Mouse (Mus musculus): ENCODE data around the gene B9d2. TPM values are rescaled to one million over a fixed set of nuclear protein-coding genes. Genes with fewer than 3 reads are reported as not detected.

Gene B9d2
- polyA plus RNA-seq, 1 experiment: 51.5 TPM

GRCm38 (mm10) chr7:25707581-25708292, 27.2 kb downstream of the B9d2 start:
- no peak for DNase-seq (ENCODE audit: low read depth)
- TF ChIP-seq CTCF (IDR thresholded peaks at IDR 0.05; ENCODE audit: borderline replicate concordance, extremely low read depth, insufficient read depth, insufficient read length) (no peak), POLR2A (IDR thresholded peaks at IDR 0.05; ENCODE audit: borderline replicate concordance, extremely low read depth, insufficient read depth, insufficient read length, poor library complexity, severe bottlenecking) (no peak)

- DNase-seq (ENCODE audit: low read depth): no peak
- TF ChIP-seq CTCF (IDR thresholded peaks at IDR 0.05; ENCODE audit: borderline replicate concordance, extremely low read depth, insufficient read depth, insufficient read length) (no peak), POLR2A (IDR thresholded peaks at IDR 0.05; ENCODE audit: borderline replicate concordance, extremely low read depth, insufficient read depth, insufficient read length, poor library complexity, severe bottlenecking) (no peak)
Observed at GRCm38 (mm10) chr7:25709961-25710360, 29.4 kb downstream of the B9d2 start.

- no peak for DNase-seq (ENCODE audit: low read depth)
- no peak for TF ChIP-seq POLR2A (IDR thresholded peaks at IDR 0.05; ENCODE audit: borderline replicate concordance, extremely low read depth, insufficient read depth, insufficient read length, poor library complexity, severe bottlenecking)
- no peak for TF ChIP-seq CTCF (IDR thresholded peaks at IDR 0.05; ENCODE audit: borderline replicate concordance, extremely low read depth, insufficient read depth, insufficient read length)
Observed at GRCm38 (mm10) chr7:25710519-25711130, 30.0 kb downstream of the B9d2 start.

GRCm38 (mm10) chr7:25711165-25711564, 30.6 kb downstream of the B9d2 start:
- TF ChIP-seq CTCF (IDR thresholded peaks at IDR 0.05; ENCODE audit: borderline replicate concordance, extremely low read depth, insufficient read depth, insufficient read length) (no peak), POLR2A (IDR thresholded peaks at IDR 0.05; ENCODE audit: borderline replicate concordance, extremely low read depth, insufficient read depth, insufficient read length, poor library complexity, severe bottlenecking) (no peak)
- no peak for DNase-seq (ENCODE audit: low read depth)

- TF ChIP-seq POLR2A (IDR thresholded peaks at IDR 0.05; ENCODE audit: borderline replicate concordance, extremely low read depth, insufficient read depth, insufficient read length, poor library complexity, severe bottlenecking) (no peak), CTCF (IDR thresholded peaks at IDR 0.05; ENCODE audit: borderline replicate concordance, extremely low read depth, insufficient read depth, insufficient read length) (no peak)
- no peak for DNase-seq (ENCODE audit: low read depth)
Observed at GRCm38 (mm10) chr7:25711731-25712197, 31.2 kb downstream of the B9d2 start.

GRCm38 (mm10) chr7:25712801-25713200, 32.2 kb downstream of the B9d2 start:
- TF ChIP-seq CTCF (IDR thresholded peaks at IDR 0.05; ENCODE audit: borderline replicate concordance, extremely low read depth, insufficient read depth, insufficient read length) (no peak), POLR2A (IDR thresholded peaks at IDR 0.05; ENCODE audit: borderline replicate concordance, extremely low read depth, insufficient read depth, insufficient read length, poor library complexity, severe bottlenecking) (no peak)

GRCm38 (mm10) chr7:25714581-25714980, 34.0 kb downstream of the B9d2 start:
- no peak for DNase-seq (ENCODE audit: low read depth)
- TF ChIP-seq CTCF (IDR thresholded peaks at IDR 0.05; ENCODE audit: borderline replicate concordance, extremely low read depth, insufficient read depth, insufficient read length) (no peak), POLR2A (IDR thresholded peaks at IDR 0.05; ENCODE audit: borderline replicate concordance, extremely low read depth, insufficient read depth, insufficient read length, poor library complexity, severe bottlenecking) (no peak)

More at GRCm38 (mm10) chr7:25712801-25713200, 32.2 kb downstream of the B9d2 start:
- no peak for DNase-seq (ENCODE audit: low read depth)

- no peak for TF ChIP-seq CTCF (IDR thresholded peaks at IDR 0.05; ENCODE audit: borderline replicate concordance, extremely low read depth, insufficient read depth, insufficient read length)
- no peak for TF ChIP-seq POLR2A (IDR thresholded peaks at IDR 0.05; ENCODE audit: borderline replicate concordance, extremely low read depth, insufficient read depth, insufficient read length, poor library complexity, severe bottlenecking)
- DNase-seq (ENCODE audit: low read depth): no peak
Observed at GRCm38 (mm10) chr7:25715731-25716271, 35.2 kb downstream of the B9d2 start.

- TF ChIP-seq CTCF (IDR thresholded peaks at IDR 0.05; ENCODE audit: borderline replicate concordance, extremely low read depth, insufficient read depth, insufficient read length) (no peak), POLR2A (IDR thresholded peaks at IDR 0.05; ENCODE audit: borderline replicate concordance, extremely low read depth, insufficient read depth, insufficient read length, poor library complexity, severe bottlenecking) (no peak)
- DNase-seq (ENCODE audit: low read depth): no peak
Observed at GRCm38 (mm10) chr7:25717478-25717877, 36.9 kb downstream of the B9d2 start.

GRCm38 (mm10) chr7:25718788-25719417, 38.3 kb downstream of the B9d2 start, which contains the start of gene Ccdc97:
Gene Ccdc97, minus strand, starts transcription at chr7:25719088.
- peak; percentile 98 for DNase-seq (ENCODE audit: low read depth)
- peak; percentile 37; the same call in 1 of the 2 replicates for TF ChIP-seq POLR2A (IDR thresholded peaks at IDR 0.05; ENCODE audit: borderline replicate concordance, extremely low read depth, insufficient read depth, insufficient read length, poor library complexity, severe bottlenecking)
- no peak for TF ChIP-seq CTCF (IDR thresholded peaks at IDR 0.05; ENCODE audit: borderline replicate concordance, extremely low read depth, insufficient read depth, insufficient read length)

Measured in brain, embryonic 14.5 days (tissue).